Mouse (Mus musculus) heart, postnatal 36 days (tissue): ENCODE data around the gene Afap1. TPM values are rescaled to one million over a fixed set of nuclear protein-coding genes. Genes with fewer than 3 reads are reported as not detected.

Experiments
- DNase-seq, 2 experiments: peaks; one replicate each; pipeline ENCODE4 v3.0.0; 2021 to 2022
- intact Hi-C: fragments of 180-260 bp; cut with DNase I; formaldehyde crosslinking; loops from one replicate; pipeline ENCODE4 v1.15.1; 2025
- total RNA-seq, 2 experiments: library from RNA; stranded (reverse); gene quantifications; 2 replicates each; pipeline ENCODE4 v1.2.3; 2021

Afap1 gene
- 10 to 100 TPM; 20.8 to 20.9 TPM for total RNA-seq

DNA sequence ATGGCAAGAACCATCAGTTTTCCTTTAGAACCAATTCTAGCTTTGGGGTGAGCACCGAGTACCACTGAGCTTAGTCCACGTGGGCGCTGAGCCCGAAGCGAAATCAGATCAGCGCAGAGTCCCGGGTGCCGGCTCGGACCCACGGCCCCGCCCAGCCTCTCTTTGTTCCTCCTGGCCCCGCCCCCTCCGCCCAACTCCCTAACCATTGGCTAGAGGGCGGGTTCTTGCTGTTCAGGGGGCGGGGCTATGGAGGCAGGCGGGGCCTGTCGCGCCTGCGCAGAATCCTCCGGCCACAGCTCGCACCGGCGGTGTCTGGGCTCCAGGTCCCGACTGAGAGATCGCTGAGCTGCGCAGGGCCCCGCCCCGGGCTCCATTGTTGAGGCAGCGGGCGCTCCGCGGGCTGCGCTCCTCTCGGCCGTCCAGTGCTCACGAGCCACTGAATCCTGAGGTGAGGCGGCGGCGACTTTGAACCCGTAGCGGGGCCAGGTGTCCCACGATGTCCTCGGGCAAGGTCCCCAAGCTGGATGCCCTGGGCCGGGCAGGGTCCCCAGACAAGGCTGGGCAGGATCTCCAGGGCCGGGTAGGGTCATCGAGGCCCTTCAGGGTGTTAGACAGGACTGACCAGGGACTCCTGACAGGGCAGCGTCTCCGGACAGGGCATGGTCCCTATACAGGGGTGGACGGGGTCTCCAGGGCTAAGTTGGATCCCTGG, at the start of gene Afap1:
TSS of gene Afap1 (plus strand) at position 227 of the 712 bp plus-strand sequence.
- intact Hi-C loops, result loop anchor here (1.0 to 5.0 kb wide), 2 partner anchors 34 to 82 kb away; no protein-coding TSS in a partner anchor
- DNase-seq, result peak; percentile 99

- no peak for DNase-seq
- intact Hi-C loops, result no loop called here
Measured at GRCm38 (mm10) chr5:35851485-35851884, 41.6 kb upstream of the Afap1 start.

- no peak for DNase-seq
- intact Hi-C loops, result no loop called here
Measured at GRCm38 (mm10) chr5:35853463-35853862, 39.7 kb upstream of the Afap1 start.

GRCm38 (mm10) chr5:35856245-35856644, 36.9 kb upstream of the Afap1 start:
- intact Hi-C loops, result loop anchor here (2.0 kb wide), 1 partner anchor 61 kb away; no protein-coding TSS in a partner anchor
- DNase-seq, result peak in 1 of 2 experiments; percentile 19

DNA sequence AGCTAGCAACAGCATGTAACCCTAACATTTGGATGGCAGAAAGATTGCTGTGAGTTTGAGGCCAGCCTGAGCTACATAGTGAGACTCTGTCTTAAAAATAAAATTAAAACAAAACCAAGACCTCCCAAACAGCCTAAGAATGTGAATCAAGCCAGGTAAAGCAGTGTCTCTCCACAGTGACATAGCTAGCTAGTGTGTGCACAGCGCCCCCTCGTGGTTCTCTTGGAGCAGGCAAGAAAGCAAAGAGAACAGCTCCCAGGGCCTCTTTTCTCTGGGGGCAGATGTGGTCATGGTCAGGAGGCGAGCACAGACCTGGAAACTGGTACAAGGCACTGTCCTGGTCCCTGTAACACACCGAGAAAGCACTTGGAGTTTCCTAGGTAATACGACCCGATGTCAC, 35.0 kb upstream of the Afap1 start:
- intact Hi-C loops, result loop anchor here (1.0 to 2.0 kb wide), 2 partner anchors 111 to 261 kb away; no protein-coding TSS in a partner anchor

DNA sequence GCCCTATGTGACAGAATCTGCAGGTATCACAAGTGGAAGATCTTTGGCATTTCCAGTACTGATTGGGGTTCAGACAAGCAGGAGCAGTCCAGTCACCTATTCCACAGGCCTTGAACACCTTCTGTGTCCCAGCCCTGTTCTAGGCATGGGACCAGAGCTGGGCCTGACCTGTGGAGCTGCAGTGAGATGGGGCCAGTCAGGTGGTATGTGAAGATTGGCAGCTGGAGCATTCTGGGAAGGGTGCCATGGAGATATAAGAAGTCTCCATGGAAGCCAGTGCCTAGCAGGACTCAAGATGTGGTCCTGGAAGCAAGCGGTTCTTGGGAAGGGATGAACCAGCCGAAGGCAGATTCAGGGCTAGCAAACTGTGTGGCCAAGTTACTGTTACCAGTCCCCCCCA, 31.7 kb upstream of the Afap1 start:
- DNase-seq, result no peak
- intact Hi-C loops, result no loop called here

More for the DNA sequence above, 35.0 kb upstream of the Afap1 start:
- DNase-seq, result peak; percentile 54 to 72

DNA sequence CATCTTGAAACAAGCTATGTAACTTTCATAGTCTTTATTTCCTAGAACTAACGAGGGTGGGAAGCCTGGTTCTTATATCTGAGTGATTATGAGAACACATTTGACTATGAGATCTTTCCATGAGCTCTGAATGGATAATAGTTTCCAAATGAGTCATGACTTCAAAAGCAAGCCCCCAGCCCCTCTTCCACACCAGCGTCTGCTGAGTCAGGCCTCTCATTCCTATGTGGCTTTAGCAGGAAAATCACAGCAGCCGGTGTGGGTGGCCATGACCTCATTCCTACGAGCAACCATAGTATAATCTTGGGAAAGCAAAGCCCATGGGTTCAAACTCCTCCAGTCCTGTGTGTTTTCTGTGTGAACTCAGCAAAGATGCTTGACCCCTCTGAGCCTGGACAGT, 23.1 kb upstream of the Afap1 start:
- intact Hi-C loops, result loop anchor here (1.0 kb wide), 2 partner anchors 101 to 105 kb away; no protein-coding TSS in a partner anchor
- DNase-seq, result no peak

- DNase-seq, result peak; percentile 68 to 70
- intact Hi-C loops, result loop anchor here (1.0 kb wide), 2 partner anchors 101 to 105 kb away; no protein-coding TSS in a partner anchor
Measured at GRCm38 (mm10) chr5:35870408-35871012, 22.6 kb upstream of the Afap1 start.

- DNase-seq, result no peak
- intact Hi-C loops, result no loop called here
Measured at GRCm38 (mm10) chr5:35873382-35873781, 19.7 kb upstream of the Afap1 start.

DNA sequence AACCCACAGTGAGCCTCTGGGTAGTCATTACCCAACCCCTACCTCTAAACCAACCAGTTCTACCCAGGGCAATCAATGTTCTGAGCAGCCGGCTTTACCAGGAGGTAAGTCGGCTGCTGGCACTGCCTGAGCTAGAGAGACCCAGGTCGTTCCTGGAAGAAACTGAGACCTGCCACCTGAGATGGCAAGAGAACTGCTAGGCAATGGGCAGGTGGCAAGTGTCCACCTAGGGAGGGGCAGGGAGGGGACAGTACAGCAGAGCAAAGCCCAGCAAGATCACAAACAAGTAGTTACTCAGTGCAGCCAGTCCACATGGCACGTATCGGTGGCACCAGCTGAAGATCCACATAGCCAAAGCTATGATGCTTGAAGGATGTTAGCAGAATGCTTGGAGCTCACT, 16.9 kb upstream of the Afap1 start:
- DNase-seq, result no peak
- intact Hi-C loops, result no loop called here

GRCm38 (mm10) chr5:35879199-35879598, 13.9 kb upstream of the Afap1 start:
- intact Hi-C loops, result no loop called here
- DNase-seq, result no peak

GRCm38 (mm10) chr5:35882391-35882790, 10.7 kb upstream of the Afap1 start:
- intact Hi-C loops, result loop anchor here (10.0 kb wide), 1 partner anchor 512 kb away; the partner anchor contains the start of gene Sorcs2
- no peak for DNase-seq

DNA sequence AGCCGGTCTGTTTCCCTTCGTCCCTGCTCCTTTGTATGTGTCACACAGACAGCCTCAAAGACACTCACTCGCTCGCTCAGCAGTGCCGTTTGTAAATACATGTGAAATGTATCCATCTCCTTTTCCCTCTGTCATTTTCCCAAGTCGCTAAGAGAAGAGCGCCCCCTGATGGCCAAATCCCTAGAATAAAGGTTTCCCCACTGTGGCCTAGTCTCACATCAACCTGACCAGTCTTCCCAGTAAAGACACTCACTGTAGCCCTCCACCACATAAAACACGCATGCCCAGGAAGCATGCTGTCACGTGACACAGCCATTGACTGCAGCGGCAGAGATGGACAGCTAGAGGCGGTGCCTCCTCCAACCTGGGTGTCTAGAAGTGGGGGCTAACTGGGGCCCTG, 8.9 kb upstream of the Afap1 start:
- intact Hi-C loops, result loop anchor here (10.0 kb wide), 1 partner anchor 511 kb away; the partner anchor contains the start of gene Sorcs2
- peak in 1 of 2 experiments; percentile 49 for DNase-seq

DNA sequence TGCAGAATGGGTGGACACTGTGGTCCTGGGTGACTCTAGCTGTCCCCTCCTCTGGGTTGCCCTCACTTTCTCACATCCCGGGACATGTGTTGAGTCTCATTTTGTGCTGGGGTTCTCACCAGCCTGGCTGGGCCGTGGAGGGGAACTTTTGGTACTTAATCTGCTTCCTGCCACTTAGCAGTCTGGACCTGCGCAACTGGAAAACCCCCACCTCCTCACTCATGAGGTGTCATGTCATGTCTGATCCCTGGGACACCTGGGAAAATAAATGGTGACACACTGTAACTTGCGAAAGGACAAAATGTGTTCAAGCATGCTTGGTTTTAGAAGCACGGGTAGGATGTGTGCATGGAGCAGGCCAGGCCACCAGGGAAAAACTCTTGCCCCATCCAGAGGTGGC, 8.4 kb upstream of the Afap1 start:
- intact Hi-C loops, result loop anchor here (10.0 kb wide), 1 partner anchor 510 kb away; the partner anchor contains the start of gene Sorcs2
- no peak for DNase-seq

- intact Hi-C loops, result loop anchor here (1.0 to 10.0 kb wide), 3 partner anchors 83 to 506 kb away; partner anchors contain the start of gene Sorcs2
- DNase-seq, result no peak
Measured at GRCm38 (mm10) chr5:35888959-35889358, 4.2 kb upstream of the Afap1 start.

DNA sequence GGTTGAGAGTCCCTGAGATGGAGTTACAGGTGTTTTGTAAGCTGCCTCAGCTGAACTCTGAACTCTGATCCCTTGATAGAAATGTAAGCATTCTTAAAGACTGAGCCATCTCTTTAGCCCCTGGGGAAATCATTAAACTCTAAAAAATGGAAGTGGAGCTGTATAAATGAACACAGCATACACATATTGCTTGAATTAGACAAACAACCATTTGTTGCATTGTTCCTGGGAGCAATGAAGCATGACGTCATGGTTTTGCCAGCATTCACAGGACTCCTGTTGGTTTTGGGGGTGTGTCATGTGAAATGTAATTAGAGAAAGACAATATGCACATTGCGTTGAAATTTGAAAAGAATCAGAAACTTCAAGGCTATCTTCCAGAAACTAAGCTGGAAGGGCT, 3.5 kb upstream of the Afap1 start:
- no peak for DNase-seq
- intact Hi-C loops, result loop anchor here (1.0 to 10.0 kb wide), 3 partner anchors 38 to 505 kb away; partner anchors contain the start of gene Sorcs2

DNA sequence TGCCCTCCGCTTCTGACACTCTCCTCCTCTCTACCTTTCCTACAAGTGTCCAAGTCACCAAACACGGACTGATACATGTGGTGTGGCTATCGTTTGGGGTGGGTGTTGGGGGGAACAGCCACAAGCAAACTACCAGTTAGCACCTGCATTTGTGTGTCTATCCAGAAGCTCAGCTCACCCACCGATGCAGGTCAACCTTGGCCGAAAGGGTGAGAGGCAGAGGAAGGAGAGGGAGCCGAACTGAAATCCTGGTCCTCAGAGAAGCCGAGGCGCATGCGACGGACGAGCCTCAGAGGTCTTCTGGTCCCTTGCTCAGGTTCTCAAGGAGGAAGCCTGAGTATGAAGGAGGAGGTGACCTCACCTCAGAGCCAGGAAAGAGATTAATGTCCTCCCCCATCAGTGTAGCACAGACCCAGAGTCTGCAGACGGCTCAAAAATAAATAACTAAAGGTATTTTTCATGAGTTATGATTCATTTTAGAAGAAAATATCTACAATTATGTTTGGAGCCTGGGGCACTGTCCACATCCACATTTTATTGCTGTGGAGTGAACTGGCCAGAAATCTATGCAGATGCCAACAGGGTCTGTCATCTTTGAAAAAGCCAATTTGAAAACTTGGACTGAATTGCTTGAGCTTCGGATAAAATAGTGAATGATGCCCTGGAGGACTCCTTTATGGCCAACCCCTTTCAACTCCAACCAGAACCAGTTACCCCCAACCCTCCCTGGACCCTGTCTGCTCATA, 2.0 kb upstream of the Afap1 start:
- DNase-seq, result no peak

GRCm38 (mm10) chr5:35892363-35892762, 756 bp upstream of the Afap1 start:
- intact Hi-C loops, result loop anchor here (5.0 kb wide), 1 partner anchor 35 kb away; no protein-coding TSS in a partner anchor
- DNase-seq, result no peak

More for the DNA sequence above, 2.0 kb upstream of the Afap1 start:
- intact Hi-C loops, result loop anchor here (5.0 kb wide), 1 partner anchor 36 kb away; no protein-coding TSS in a partner anchor

DNA sequence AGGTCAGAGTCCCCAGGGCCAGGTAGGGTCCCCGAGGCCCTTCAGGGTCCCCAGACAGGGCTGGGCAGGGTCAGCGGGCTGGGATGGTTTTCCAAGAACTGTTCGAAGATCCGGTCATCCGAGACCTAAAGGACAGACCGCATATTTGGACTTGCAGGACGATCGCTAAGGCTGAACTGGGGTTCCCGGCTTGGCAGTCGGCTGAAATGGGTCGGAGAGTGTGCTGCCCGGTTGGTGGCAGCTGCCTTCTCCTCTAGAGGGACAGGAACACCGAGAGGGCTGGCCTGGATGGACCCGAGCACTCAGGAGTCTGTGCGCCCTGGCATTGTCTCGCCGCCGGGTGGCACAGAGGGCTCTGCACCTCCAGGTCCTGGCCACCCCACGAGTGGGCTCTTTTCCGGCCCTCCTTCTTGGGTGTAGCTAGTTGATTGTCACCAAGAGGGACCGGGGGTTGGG, 714 bp downstream of the Afap1 start:
- peak; percentile 65 to 77 for DNase-seq
- intact Hi-C loops, result loop anchor here (1.0 to 5.0 kb wide), 2 partner anchors 33 to 81 kb away; no protein-coding TSS in a partner anchor
